10 mouse cellular contexts compared by ENCODE assay signal in genomic region chr17:86404795-86405501, GRCm38 (mm10).
DNase-seq lines count a peak whose midpoint lies in the region; ATAC-seq lines count a peak whose summit lies in the region.
"Had no signal": no experiment of that assay in that cellular context is flagged by ENCODE, and none has a peak within 500 bp of the region (broad histone marks: within the 10 kb centered on the region; RNA-seq: fewer than 3 reads in every experiment).

No protein-coding gene starts in this region.

- no peaks in the 10 kb centered on the region for H3K9me3 ChIP-seq in embryonic facial prominence, embryonic 13.5 days
- H3K9me3 ChIP-seq: stomach, embryonic 15.5 days had no signal

- H3K4me1 ChIP-seq in embryonic facial prominence, embryonic 13.5 days, result peaks cover 25% of the 10 kb centered on the region

- no peaks in the 10 kb centered on the region for H3K36me3 ChIP-seq in embryonic facial prominence, embryonic 13.5 days
- H3K36me3 ChIP-seq: stomach, embryonic 15.5 days had no signal

- no peak overlapping the region for H3K4me2 ChIP-seq in embryonic facial prominence, embryonic 13.5 days
- H3K4me2 ChIP-seq: stomach, embryonic 15.5 days had no signal

- ATAC-seq in embryonic facial prominence, embryonic 13.5 days (ENCODE audit: insufficient number of reproducible peaks, insufficient read depth, low FRiP score, low TSS enrichment, low read depth), result no peak
- no peak for ATAC-seq in monocyte, adult 5-6 weeks (replicated peaks; ENCODE audit: insufficient number of reproducible peaks, low FRiP score, low TSS enrichment, poor library complexity, severe bottlenecking)

- DNase-seq in frontal cortex, adult 2 months (ENCODE audit: extremely low spot score in 1 of 2, low spot score in 1 of 2), result peak; percentile 55 to 67
- DNase-seq in frontal cortex, postnatal 14 days (ENCODE audit: low spot score in 2 of 2), result no peak
- peak; percentile 16 for DNase-seq in Muller cell, postnatal 12 days (ENCODE audit: inconsistent ontology term)
- DNase-seq in left cerebral cortex, adult 11 months (ENCODE audit: low spot score), result peak; percentile 70
- no peak for DNase-seq in lung, adult 18-20 months
- no peak for DNase-seq in ovary, adult 18-20 months (ENCODE audit: low spot score)
- DNase-seq: heart, postnatal 36 days had no signal

- 0 out of 2 replicates have a peak overlapping the region, but pooled peaks have one; percentile 7 for H3K27ac ChIP-seq in embryonic facial prominence, embryonic 13.5 days
- H3K27ac ChIP-seq: stomach, embryonic 15.5 days had no signal

- H3K27me3 ChIP-seq in embryonic facial prominence, embryonic 13.5 days, result no peaks in the 10 kb centered on the region
- H3K27me3 ChIP-seq: stomach, embryonic 15.5 days had no signal

- WGBS in embryonic facial prominence, embryonic 13.5 days, result 68% methylated on average over 11 of the region's 11 CpGs

- no peak overlapping the region for H3K4me3 ChIP-seq in embryonic facial prominence, embryonic 13.5 days
- H3K4me3 ChIP-seq: stomach, embryonic 15.5 days had no signal

- H3K9ac ChIP-seq in embryonic facial prominence, embryonic 13.5 days, result no peak overlapping the region
- H3K9ac ChIP-seq: stomach, embryonic 15.5 days had no signal

Comparison
In these comparisons a context has a peak if more than half of its experiments do, and no peak if none do; other contexts are left out.
1. DNase-seq: peak in frontal cortex, adult 2 months (2 of 2), Muller cell, postnatal 12 days (single experiment) and left cerebral cortex, adult 11 months (single experiment); none in frontal cortex, postnatal 14 days (0 of 2), lung, adult 18-20 months (0 of 2) and ovary, adult 18-20 months (single experiment).